Mouse (Mus musculus) cortical plate, adult 2 months (tissue): ENCODE data around the gene Mast4.

ENCODE experiments used
- CTCF ChIP-seq: fragments of 200-500 bp; IDR thresholded peaks from 2 replicates; pipeline ENCODE4 v1.5.1; 2011; ENCODE audit warnings: mild to moderate bottlenecking, control low read depth, low read length; ENCODE audit not compliant: insufficient read depth; ENCODE audit errors: extremely low read depth
- POLR2A ChIP-seq: fragments of 200-500 bp; IDR thresholded peaks from 2 replicates; pipeline ENCODE4 v1.6.1; 2011; ENCODE audit warnings: mild to moderate bottlenecking, low read length, control low read depth; ENCODE audit not compliant: insufficient read depth; ENCODE audit errors: extremely low read depth

DNA sequence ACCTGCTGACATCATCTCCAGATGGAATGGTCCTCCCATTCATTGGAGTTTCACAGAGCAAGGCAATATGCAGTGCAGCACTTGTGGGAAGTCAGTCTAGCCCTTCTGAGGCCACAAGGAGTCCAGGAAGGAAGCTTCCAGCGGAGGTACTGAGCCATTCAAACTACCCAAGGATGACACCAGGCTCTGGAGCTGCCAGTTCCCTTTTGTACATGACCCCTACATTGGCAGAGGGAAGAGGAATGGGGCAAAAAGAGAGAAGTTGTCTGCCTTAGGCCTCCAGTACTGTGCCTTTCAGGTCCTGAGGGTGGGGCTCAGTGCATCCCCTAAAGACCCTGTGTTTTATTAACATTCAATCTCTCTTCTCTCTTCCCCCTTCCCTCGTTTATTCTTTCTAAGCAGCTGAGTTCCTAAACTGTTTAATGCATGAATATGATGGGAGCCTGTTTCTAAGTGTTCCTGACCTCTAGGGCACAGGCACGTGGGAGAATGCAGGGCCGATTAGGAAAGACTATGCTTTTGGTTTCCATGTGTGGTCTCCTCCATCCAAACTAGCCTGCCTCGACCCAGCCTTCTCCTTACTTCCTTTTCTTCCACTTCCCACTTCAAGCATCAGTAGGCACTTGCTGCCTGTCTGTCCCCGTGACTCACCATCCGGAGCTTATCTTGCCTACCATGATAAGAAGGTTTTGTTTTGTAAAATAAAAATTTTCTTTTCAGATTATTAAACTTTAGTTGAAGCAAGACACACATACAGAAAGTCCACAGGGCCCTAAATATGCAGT is 639.0 kb downstream of the Mast4 start:
- TF ChIP-seq CTCF, result no peak
- TF ChIP-seq POLR2A, result no peak
